Mouse (Mus musculus): Measurements from ENCODE around the gene Atp6v0a1.

Gene Atp6v0a1

DNA sequence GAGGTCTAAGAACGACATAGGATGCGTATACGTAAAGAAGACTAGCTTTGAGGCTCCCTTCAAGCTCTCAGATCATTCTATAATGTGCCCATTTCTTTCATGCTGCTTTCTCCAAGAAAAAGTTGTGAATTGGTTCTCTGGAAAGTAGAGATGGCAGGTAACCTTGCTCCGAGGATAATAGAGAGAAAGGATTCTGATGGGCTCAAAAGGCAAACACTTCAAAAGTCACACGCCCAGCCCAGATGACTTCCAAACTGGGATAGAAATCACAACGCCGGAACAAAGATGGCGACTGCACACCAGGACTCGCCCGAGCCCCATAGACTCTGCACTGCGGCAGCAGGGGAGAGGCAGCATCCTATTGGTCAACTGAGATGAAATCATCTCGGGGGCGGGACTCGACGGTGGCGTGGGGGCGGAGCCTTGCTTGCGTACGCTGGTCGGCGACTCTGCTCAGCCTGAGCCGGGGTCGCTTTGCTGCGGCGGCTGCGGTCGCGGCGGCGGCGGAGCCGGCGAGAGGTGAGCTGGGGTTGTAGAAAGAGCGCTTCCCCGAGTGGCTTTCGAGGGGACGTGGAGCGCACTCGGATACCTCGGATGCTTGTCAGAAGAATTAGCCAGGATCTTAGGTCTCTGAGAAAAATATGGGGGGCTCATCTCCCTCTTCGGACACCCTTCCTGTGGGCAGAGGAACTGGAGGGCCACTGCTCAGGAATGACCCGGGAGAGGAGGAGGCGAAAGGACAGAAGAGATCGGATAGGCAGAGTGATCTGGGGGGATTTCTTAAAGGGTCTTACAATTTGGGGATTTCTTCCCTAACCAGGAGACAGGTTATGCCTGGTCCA, at the start of gene Atp6v0a1:
TSS of gene Atp6v0a1 (plus strand) at position 407 of the 842 bp plus-strand sequence.
- in situ Hi-C loops (cut with MboI; ENCODE audit: unreplicated experiment in 2 of 2) = no loop called here

DNA sequence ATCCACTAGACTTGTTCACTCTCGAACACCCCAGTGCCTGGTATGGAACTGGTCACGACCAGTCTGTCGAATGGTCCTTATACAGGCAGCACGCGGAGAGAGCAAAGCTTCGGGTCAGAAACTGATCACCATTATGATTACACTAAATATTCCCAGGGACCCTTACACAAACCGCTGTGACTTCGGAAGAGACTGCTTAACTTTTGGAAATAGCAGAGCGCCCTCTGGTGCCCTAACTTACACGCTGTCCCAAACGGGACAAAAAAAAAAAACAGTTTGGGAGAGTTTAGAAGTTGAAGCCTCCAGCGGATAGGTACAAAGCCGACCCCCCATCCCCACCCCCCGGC, 49.8 kb upstream of the Atp6v0a1 start:
- in situ Hi-C loops (cut with MboI; ENCODE audit: unreplicated experiment in 2 of 2) = loop anchor here (5.0 to 10.0 kb wide), 8 partner anchors 67 to 597 kb away; no protein-coding TSS in a partner anchor

DNA sequence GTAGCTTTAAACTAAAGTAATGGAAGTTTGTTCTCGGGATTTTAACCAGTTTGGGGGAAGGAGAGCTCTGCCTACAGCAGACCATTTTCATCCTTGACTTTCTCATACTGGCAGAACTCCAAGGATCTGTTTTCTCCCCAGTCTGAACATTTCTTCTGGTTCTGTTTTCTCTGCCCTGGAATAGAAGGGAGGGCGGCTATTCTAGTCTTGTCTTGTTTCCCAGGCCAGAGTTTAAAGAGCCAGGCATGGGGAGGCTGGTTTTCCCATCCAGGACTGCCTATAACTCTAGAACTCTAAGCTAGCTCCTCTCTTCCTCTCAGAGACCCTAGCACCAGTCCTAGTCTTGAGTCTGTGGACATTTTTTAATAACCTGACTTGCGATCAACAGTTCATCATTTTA, 49.4 kb upstream of the Atp6v0a1 start:
- in situ Hi-C loops (cut with MboI; ENCODE audit: unreplicated experiment in 2 of 2) = loop anchor here (5.0 to 10.0 kb wide), 9 partner anchors 68 to 598 kb away; no protein-coding TSS in a partner anchor

DNA sequence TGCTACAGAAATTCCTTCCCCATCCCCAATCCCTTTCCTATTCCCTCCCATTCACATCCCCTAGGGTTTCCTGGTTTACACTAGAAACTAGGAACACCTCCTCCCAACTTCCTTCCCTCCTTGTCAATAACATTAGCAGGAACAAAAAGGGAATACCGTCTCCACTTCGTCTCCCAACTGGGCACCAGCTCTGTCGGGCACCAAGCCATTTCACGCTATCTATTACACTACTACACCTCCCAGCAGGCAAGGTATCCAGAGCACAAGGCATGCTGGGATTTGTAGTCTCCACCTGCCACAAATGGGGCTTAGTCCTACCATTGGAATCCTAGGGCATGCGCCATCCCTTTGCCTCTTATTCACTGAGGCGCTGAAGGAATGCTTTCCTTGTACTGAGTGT, 48.7 kb upstream of the Atp6v0a1 start:
- in situ Hi-C loops (cut with MboI; ENCODE audit: unreplicated experiment in 2 of 2) = loop anchor here in 1 of 2 experiments (10.0 kb wide), 1 partner anchor 596 kb away; no protein-coding TSS in a partner anchor

DNA sequence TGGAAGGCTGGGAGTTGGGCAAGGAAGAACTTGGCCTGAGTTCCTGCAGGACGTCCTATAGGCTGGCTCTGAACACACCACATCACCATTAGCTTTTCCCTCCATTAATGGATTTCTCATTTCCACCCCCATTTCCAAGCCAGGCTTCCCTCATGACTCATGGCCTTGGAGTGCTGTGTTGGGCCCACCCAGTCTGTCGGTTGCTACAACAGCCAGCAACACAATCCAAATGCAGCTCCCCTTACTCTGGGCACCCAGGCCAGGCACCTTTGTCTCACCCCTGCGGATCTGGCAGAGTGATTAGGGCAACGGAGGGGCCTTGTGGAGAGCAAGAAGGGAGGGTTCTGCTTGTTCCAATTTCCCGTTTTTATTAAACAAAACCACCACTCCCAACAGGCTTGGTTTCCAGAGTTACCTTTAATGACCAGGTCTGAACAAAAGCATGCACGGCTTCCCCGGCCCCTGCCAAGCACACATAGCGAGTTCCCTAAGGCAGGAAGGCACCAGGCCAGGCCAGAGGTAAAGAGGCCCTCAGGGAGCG, 46.8 kb upstream of the Atp6v0a1 start:
- in situ Hi-C loops (cut with MboI; ENCODE audit: unreplicated experiment in 2 of 2) = loop anchor here in 1 of 2 experiments (10.0 kb wide), 1 partner anchor 598 kb away; no protein-coding TSS in a partner anchor

DNA sequence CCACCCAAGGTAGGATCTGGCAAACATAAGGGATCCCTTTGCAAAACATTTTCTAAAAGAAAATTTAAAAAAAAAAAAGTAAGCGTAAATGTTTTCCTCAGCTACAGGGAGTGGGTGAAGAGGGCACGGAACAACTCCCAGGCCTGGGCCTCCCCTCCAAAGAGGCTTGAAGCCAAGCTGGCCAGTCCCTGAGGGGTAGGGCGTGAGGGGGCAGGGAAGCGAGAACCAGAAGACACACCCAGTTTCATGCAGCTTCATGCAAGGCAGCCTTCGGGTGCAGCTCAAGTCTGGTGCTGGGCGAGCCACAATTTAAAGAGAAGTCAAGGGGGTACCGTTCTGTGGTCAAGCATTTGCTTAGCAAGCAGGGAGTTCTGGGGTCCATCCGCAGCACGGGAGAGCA, 45.6 kb upstream of the Atp6v0a1 start:
- in situ Hi-C loops (cut with MboI; ENCODE audit: unreplicated experiment in 2 of 2) = loop anchor here in 1 of 2 experiments (10.0 kb wide), 1 partner anchor 599 kb away; no protein-coding TSS in a partner anchor

DNA sequence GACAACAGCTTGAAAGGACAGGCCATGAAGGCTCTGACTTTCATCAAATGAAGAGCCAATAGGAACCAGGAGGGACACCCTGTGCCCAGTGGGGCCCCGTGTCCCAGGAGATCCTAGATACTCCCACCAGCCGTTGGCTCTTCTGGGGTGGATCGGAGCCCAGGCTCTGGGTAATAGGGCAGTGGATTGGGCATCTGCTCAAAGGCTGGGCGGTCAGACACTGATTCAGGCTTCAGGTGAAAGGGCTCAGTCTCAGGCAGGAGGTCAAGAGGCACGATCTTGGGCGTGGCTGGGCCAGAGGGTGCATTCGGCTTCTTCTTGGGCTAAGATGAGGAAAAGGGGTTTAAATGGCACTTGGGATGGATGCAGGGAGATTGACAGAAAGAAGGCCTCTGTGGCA, 45.1 kb upstream of the Atp6v0a1 start:
- in situ Hi-C loops (cut with MboI; ENCODE audit: unreplicated experiment in 2 of 2) = loop anchor here in 1 of 2 experiments (10.0 kb wide), 1 partner anchor 599 kb away; no protein-coding TSS in a partner anchor

DNA sequence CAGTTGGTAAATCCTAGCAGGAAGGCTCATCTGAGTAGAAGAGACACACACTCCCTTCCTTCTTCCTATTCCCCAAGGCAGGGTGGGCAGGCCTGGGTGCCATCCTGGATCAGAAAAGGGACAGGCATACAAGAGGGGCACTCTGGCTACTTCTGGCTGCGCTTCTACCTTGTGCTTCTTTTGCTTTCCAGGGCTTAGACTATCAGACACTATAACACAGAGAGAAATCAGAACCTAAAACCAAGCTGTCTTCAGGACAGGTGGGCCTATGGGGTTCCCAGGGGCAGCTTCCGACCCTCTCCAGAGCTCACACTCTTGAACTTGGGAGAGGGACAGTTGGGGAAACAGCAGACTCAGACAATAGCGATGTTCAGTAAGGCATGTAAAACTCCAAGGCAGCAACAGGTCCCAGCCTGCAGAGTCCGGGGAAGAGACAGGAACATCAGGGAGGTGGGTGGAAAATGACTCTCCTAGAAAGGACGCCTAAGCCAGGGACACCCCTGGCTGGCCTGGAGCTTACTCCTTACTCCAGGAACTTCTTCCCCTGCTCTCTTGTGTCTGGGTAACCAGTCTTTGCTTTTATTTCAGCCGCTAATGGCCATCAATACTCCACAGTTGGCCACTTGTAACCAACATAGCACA, 44.2 kb upstream of the Atp6v0a1 start:
- in situ Hi-C loops (cut with MboI; ENCODE audit: unreplicated experiment in 2 of 2) = loop anchor here in 1 of 2 experiments (10.0 kb wide), 1 partner anchor 600 kb away; no protein-coding TSS in a partner anchor

DNA sequence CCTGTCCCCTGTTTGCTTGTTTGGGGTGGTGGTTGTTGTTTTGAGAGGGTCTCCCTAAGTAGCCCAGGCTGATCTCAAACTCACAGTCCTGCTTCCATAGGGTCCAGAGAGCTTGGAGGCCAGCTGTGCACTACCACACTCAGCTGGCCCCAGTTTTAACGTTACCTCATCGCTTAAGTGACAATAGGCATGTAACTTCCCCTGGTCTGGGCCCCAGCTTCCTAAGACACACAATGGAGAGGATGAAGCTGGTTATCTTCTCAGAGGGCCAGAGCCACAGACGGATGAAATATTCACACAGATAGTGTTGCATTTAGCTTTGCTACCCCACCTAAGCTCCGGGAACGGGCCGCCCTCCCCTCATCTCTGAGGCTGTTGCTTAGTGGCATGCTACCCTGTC, 43.5 kb upstream of the Atp6v0a1 start:
- in situ Hi-C loops (cut with MboI; ENCODE audit: unreplicated experiment in 2 of 2) = loop anchor here in 1 of 2 experiments (10.0 kb wide), 1 partner anchor 601 kb away; no protein-coding TSS in a partner anchor

DNA sequence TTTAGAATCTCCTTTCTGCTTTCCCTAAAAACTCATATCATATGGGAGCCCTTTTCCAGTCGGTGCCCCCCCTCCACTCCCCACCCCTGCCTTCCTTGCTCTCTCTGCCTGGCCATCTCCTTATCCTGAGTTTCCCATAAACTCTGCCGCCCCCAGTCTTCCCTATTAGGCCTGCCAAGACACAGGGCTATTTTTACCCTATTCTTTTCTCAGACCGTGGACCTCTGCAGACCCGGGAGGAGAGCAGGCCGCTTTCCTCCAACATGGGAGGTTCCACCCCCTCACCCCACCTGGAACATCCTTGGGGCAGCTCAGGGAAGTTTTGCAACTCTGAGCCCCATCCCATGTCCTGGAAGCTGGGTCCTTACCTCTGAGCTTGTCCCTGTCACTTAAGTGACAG, 41.9 kb upstream of the Atp6v0a1 start:
- in situ Hi-C loops (cut with MboI; ENCODE audit: unreplicated experiment in 2 of 2) = loop anchor here in 1 of 2 experiments (10.0 kb wide), 1 partner anchor 603 kb away; no protein-coding TSS in a partner anchor

DNA sequence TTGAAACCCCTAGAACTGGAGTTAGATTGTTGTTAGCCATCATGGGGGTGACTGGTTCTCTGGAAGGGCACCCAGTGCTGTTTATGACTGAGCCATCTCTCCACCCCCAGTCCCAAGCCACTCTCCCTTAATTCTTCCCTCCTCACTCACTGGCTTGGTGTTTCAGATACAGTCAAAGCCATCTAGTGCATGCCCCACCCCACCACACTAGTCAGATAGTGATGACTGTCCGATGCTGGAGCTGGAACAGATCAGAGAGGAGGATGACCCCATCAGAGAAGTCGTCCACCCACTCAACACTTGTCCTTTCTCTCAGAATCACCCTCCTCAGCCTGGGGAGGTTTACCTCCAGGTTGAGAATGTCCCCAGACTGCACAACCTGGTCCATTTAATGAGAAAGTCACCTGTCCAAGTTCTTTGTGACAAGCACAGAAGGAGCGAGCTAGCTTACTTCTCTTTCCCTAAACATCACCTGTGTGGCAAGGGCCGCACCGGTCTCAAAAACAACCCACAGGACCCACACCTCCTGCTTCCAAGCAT, 41.3 kb upstream of the Atp6v0a1 start:
- in situ Hi-C loops (cut with MboI; ENCODE audit: unreplicated experiment in 2 of 2) = loop anchor here in 1 of 2 experiments (10.0 kb wide), 1 partner anchor 603 kb away; no protein-coding TSS in a partner anchor

DNA sequence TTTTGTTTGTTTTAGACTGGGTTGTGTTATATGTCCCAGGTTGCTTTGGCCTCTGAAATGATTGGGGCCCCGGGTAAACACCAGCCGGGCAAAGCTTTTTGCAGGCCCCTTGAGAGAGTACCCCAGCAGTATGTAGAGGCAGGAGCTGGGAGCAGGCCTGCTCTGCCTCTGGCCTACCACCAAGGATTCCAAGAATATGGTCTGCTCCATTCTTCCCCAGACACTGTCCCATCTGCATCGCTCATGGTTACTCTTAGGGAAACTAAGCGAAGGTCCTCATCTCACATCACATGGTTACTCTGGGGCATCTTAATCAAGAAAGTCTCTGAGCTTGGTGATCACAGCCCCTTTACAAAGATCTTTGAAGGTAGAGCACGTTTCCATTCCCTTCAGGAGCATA, 40.8 kb upstream of the Atp6v0a1 start:
- in situ Hi-C loops (cut with MboI; ENCODE audit: unreplicated experiment in 2 of 2) = loop anchor here in 1 of 2 experiments (10.0 kb wide), 1 partner anchor 604 kb away; no protein-coding TSS in a partner anchor

DNA sequence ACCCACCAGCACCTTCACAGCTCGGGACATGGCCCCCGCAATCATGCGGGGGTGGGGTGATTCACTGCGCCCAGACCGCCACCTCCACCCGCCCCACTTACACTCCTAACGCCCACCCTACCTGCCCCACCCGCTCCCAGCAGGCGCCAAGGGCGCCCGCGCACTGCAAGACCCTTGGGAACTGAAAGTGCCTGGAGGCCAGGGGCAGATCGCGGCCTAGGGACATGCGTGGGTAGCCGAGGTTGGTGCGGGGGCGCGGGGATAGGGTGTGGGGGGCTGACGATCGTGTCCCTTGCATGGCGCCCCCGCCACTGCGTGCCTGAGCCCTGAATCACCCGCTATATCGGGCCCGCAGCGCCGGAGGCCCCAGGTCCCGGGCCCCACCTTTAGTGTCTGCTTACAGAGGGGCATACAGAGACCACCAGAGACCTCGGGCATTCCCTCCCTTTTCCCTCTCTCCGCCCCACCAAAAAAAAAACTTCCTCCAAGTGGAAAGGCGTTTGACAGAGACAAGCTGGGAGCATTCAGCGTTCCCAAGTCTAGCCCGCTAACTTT, 40.0 kb upstream of the Atp6v0a1 start:
- in situ Hi-C loops (cut with MboI; ENCODE audit: unreplicated experiment in 2 of 2) = loop anchor here in 1 of 2 experiments (10.0 kb wide), 1 partner anchor 604 kb away; no protein-coding TSS in a partner anchor

DNA sequence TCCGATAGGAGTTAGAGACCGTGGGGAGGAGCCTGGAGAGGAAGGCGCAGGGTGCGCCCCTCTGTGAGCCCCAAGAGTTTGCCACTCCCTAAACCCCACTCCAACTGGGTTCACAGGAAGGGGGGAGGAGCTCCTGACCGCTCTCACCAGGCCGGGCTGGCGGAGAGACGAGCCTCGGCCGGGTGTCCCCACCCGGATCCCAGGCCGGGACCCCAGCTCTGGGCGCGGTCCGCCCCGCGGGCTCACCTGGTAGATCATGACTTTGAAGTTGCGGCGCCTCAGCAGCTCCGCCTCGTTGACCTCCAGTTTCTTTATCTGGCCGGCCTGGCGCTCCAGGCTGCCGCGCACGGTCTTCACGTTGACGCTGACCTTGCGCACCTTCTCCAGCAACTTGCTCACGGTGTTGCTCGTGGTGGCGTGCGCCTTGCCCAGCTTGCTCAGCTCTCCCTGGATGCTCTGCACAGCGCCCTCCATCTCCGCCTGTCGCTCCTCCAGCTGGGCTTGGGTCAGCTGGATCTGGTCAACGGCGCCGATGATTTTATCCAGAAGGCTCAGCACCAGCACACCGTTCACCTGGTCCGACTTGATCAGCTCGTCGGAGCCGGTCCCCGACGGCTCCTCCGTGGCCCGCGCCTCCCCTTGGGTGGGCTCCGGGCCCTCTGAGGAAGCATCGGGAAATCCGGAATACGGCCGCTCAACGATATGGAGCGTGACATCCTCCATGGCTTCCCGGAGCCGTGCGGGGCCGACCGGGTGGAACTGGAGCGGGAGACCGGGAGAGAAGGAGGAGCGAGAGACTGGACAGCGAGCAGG, 39.3 kb upstream of the Atp6v0a1 start:
- in situ Hi-C loops (cut with MboI; ENCODE audit: unreplicated experiment in 2 of 2) = loop anchor here in 1 of 2 experiments (10.0 kb wide), 1 partner anchor 605 kb away; no protein-coding TSS in a partner anchor

DNA sequence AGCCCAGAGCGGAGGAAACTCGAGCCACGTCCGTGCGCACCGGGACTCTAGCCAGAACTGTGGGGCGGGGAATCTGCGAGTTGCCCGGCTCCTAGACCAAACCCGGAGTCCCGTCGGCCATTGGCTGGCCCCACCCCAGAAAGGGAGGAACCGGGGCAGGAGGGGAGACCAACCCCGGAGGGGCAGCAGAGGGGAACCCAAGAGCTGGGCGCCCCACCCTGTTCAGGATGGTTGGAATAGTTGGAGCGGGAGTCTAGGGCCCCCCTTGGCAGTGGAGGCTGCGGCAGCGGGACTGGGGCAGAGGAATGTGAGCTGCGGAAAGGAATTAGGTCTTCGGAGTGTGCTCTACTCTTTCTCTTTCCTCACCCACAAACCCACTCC, 38.7 kb upstream of the Atp6v0a1 start, which contains the start of gene Cavin1:
TSS of gene Cavin1 (minus strand) at position 331 of the 381 bp plus-strand sequence.
- in situ Hi-C loops (cut with MboI; ENCODE audit: unreplicated experiment in 2 of 2) = no loop called here

DNA sequence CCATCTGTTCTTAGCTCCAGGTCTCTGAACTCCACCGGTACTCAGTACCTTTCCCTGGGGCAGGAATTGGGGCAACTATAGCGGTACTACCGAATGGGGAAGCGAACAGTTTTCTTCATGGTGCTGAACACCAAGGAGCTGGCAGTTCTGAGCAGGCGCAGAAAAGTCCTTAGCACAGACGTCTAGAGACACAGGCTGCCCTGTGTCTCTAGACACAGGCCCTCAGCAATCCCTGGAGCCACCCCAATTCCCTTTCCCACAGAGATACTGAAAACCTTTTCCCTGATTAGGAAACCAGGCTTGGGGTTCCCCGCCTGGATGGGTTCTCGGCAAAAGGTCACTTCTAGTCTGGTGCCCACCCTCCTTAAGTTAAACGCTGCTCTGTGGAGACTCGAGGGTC, 37.8 kb upstream of the Atp6v0a1 start:
- in situ Hi-C loops (cut with MboI; ENCODE audit: unreplicated experiment in 2 of 2) = no loop called here

DNA sequence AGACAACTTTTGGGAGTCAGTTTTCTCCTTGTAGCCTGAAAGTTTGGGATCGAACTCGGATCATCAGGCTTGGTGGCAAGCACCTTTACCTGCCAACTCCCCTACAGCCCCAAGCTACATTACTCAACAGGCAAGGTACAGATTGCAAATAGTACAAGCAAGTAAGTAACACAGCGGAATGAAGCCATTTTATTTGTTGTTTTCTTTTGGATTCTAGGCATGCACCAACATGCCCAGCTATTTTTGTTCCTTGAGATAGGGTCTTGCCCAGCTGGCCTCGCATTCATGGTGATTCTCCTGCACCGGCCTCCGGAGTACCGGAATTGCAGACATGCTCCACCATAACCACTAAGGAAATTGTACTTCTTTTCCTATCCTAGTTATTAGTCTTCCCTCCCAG, 36.0 kb upstream of the Atp6v0a1 start:
- in situ Hi-C loops (cut with MboI; ENCODE audit: unreplicated experiment in 2 of 2) = no loop called here

DNA sequence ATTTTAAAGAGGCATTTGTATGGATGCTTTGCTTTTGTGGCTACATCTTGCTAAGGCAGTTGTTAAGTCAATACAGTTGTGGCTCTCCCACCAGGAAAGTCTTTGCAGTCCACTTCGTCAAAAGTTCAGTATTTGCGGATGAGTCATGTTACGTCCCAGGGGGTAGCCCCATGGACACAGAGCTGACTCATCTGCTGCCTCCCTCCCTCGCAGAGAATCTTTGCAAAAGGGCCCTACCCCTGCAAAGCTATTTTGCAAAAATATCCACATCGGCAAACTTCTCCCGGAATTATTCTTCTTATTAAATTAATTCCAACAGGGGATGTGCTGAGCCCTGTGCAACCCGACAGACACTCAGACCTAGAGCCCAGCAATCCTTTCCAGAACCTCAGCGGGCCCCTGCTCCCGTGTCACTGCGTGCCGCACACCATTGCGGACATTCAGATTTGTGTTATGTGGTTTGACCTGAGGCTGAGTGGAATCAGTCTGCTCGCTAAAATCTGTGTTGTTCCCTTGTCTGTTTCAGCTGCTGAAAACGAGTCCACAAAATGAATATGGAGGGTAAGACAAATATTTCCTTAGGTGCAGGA, 34.8 kb upstream of the Atp6v0a1 start:
- in situ Hi-C loops (cut with MboI; ENCODE audit: unreplicated experiment in 2 of 2) = no loop called here

DNA sequence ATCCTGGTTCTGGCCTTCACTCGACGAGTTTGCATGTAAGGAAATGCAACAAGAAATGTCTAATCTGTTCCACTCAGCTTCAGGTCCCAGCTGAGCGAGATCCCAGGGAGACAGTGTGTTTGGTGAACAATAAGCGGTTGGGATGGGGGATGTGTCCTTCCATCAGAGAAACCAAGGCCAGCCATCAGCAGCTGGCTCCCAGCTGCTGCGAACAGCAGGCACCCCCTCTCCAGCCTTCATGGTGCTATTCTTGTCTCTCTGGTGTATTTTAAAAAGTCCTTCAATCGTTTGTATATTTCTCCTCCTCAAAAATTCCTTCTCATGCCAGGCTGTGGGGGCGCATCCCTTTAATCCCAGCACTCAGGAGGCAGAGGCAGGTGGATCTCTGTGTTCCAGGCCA, 34.0 kb upstream of the Atp6v0a1 start:
- in situ Hi-C loops (cut with MboI; ENCODE audit: unreplicated experiment in 2 of 2) = no loop called here

Data from v-Abl transformed pro-B cells (cell line).